Mouse (Mus musculus): ENCODE results near the gene Slc17a3.

GRCm38 (mm10) chr13:23845851-23846250, 6.6 kb downstream of the Slc17a3 start:
- TF ChIP-seq CTCF (IDR thresholded peaks at IDR 0.05; ENCODE audit: extremely low read depth, insufficient read length, insufficient replicate concordance, low read depth, low read length) (no peak), POLR2A (IDR thresholded peaks at IDR 0.05; ENCODE audit: low read depth, low read length) (no peak)

All from small intestine, adult 2 months (tissue).